Mouse (Mus musculus) embryonic fibroblast, embryonic 13.5 days (primary cell): Measurements from ENCODE around the gene Pdia5. TPM values are rescaled to one million over a fixed set of nuclear protein-coding genes. Genes with fewer than 3 reads are reported as not detected.

Source experiments
- H3K27ac ChIP-seq: 2 replicates; pipeline ENCODE4 v1.5.1; 2012; ENCODE audit warnings: low read length, control low read depth, inconsistent platforms; ENCODE audit not compliant: insufficient read depth
- H3K4me1 ChIP-seq: 2 replicates; pipeline ENCODE4 v1.6.1; 2011; ENCODE audit warnings: low read length; ENCODE audit not compliant: control insufficient read depth, insufficient read depth
- H3K4me3 ChIP-seq: 2 replicates; pipeline ENCODE4 v1.5.1; 2011; ENCODE audit warnings: mild to moderate bottlenecking, control low read depth, low read length; ENCODE audit not compliant: insufficient read depth
- CTCF ChIP-seq: IDR thresholded peaks from 2 replicates; pipeline ENCODE4 v1.5.1; 2011; ENCODE audit warnings: mild to moderate bottlenecking, control low read depth, low read length, moderate library complexity, borderline replicate concordance; ENCODE audit not compliant: insufficient read depth
- POLR2A ChIP-seq: IDR thresholded peaks from 2 replicates; pipeline ENCODE4 v1.6.1; 2011; ENCODE audit warnings: low read depth, mild to moderate bottlenecking, control low read depth, low read length, moderate library complexity
- polyA plus RNA-seq: library from polyadenylated mRNA; stranded (reverse); fragments of >200 nt; gene quantifications from 2 replicates; pipeline ENCODE4 v1.2.4, GENCODE M21; 2011; ENCODE audit warnings: low read depth; ENCODE audit not compliant: missing spikeins, insufficient read length

Pdia5 gene
- polyA plus RNA-seq, 1 experiment: 96.7 TPM

DNA sequence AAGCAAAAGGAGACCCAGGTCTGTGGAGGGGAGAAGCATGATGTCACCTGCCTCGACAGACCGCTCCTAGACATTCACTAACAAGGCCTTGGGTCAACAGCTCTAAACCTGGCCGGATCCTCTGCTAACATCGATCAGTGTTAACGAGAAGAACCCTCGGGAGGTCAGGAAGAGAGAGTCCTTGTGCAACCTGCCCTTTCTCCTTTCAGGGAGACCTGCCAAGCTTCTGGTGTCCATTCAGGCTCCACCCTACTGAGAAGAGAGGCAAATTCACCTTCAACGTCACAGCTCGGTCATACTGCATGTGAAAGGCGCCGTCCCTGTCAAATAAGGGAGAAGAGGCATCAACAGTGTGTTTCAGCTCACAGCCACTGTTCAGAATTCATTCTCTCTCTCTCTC lies 34.9 kb downstream of the Pdia5 start:
- TF ChIP-seq CTCF (no peak), POLR2A (no peak)
- H3K4me1 ChIP-seq: no peaks in the 10 kb centered on the region
- H3K27ac ChIP-seq: no peak overlapping the region

DNA sequence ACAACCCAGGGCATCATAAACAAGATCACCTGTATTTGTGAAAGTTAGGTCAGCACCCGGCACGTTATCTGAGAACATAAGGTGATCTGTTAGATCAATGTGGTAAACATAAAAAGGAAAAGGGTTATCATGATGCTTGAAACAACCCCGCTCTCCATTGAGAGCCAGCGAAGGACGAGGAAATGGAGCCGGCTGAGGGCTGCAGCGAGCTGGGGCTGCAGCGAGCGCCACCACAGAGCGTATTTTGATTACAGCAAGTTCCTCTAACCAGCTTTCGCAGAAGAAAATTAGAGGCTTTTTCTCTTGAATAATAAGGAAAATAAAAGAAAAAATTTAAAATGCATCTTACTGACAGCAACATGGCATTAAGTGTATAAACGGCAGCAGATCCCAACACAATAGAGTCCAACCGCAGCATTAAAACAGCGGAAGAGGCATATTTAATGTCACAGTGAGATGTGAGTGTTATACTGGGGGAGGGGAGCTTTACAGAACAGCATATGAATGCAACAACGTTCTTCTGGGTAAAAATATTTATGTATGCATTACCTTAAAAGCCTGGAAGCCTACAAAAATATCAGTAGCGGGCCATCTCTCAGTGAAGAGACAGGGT lies 40.5 kb downstream of the Pdia5 start:
- Histone ChIP-seq H3K4me1 (no peaks in the 10 kb centered on the region), H3K4me3 (no peak overlapping the region), H3K27ac (no peak overlapping the region)
- no peak for TF ChIP-seq POLR2A
- no peak for TF ChIP-seq CTCF

More for the DNA sequence above, 34.9 kb downstream of the Pdia5 start:
- H3K4me3 ChIP-seq: no peak overlapping the region

DNA sequence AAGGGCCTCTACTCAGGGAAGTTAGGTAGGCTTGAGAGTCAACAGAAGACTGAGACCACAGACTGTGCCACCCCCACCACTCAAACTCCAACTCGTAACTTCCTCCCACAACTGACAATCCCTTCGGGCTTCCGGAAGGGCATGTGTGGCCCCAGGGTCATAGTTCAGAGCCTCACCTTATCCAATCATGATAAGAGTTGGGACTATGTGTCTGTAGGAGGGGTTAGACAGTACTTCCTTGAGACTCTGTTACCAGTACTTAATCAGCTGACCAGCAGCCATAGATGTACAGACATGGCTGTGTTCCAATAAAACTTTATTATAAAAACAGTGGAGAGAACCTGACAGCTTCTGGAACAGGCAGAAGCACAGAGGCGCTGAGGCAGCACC lies 48.7 kb downstream of the Pdia5 start:
- TF ChIP-seq POLR2A (no peak), CTCF (no peak)
- no peak overlapping the region for H3K27ac ChIP-seq
- no peaks in the 10 kb centered on the region for H3K4me1 ChIP-seq

DNA sequence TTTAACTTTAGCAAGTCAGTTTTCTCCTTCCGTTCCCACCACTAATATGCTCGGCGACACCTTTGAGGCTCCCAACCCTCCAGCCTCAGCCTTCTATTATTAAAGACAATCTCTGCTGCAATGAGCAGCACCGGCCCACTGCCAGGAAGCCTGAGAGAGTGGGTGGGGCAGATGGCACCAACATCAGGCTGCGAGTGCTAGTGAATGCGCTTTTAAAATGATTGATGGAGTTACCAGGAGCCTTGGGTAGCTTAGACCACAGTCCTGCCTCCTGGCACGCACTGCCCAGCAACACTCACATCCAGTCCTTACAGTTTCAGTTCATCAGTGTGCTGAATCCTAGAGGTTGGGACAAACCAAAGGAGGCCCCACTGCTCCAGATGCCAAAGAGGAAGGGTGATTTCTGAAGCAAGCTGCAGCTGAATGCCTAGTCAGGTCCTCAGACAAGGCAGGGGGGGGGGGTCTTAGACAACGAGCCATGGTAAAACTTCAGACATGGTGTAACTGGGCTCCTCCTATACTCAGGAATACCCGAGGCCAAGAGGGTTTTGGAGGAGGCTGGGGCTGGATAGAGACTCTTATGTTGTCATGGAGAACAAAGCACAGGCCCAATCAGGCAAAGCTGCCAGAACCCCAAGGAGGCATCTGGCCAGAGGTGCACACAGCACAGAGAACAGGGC lies 49.2 kb downstream of the Pdia5 start:
- Histone ChIP-seq H3K27ac (no peak overlapping the region), H3K4me3 (no peak overlapping the region), H3K4me1 (no peaks in the 10 kb centered on the region)
- TF ChIP-seq POLR2A (no peak), CTCF (no peak)

More for the DNA sequence above, 48.7 kb downstream of the Pdia5 start:
- H3K4me3 ChIP-seq: no peak overlapping the region

DNA sequence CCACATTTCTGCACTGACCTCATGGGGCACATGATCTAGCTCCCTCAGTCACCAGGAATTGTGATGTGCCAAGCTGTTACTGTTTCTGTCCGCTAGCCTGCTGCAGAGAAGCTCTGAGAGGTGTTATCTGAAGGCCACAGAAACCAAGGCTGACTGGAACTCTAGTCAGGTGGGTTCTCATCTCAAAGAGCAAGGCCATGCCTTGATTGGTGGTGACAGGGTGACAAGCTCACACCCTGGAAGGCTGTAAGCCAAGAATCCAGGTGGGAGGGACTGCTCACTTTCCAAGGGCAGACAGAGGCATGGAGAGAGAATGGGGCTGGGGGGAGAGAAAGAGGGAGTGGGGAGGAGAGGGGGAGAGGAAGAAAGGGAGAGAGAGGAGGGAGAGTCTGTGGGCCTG lies 51.6 kb downstream of the Pdia5 start:
- no peak overlapping the region for H3K27ac ChIP-seq
- H3K4me1 ChIP-seq: no peaks in the 10 kb centered on the region
- no peak for TF ChIP-seq CTCF
- no peak for TF ChIP-seq POLR2A
- H3K4me3 ChIP-seq: no peak overlapping the region

DNA sequence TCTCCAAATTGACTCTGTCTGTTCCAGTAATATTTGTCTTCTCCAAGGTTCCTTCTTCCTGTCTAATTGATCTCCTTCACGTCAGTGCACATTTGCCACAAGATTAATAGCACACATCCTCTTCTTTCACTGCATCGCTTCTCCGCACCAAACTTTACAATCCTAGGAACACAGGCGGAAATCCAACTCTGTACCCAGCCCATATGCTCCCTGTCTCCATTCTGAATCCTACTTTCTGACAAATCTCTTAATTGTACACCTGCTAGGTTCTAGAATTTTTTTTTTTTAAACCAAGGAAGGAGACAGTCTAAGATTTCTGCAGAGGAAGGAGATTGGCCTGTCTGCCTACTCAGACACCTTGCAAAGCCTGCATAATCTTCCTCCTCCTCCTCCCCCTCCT lies 59.1 kb downstream of the Pdia5 start:
- 0 out of 2 replicates have a peak, but pooled peaks cover 3% of the 10 kb centered on the region for H3K4me1 ChIP-seq
- no peak overlapping the region for H3K4me3 ChIP-seq
- H3K27ac ChIP-seq: no peak overlapping the region
- no peak for TF ChIP-seq POLR2A
- no peak for TF ChIP-seq CTCF

DNA sequence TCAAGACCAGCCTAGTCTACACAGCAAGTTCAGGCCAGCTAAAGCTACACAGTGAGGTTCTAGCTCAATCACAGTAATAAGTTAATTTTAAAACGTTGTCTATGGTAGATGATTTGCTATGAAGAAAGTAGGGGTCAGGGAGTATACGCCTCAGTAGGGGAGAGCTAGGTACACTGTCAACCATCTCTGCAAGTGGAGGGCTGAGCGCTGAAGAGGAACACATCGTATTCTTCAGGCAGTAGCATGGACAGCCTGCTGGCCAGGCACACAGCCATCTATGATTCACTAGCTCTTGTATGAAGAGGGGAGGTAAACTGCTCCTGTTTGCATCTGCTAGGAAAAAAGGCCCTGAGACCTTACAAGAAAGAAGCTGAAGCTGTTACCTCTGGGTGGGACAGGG lies 65.7 kb downstream of the Pdia5 start:
- Histone ChIP-seq H3K27ac (no peak overlapping the region), H3K4me3 (no peak overlapping the region), H3K4me1 (no peaks in the 10 kb centered on the region)
- TF ChIP-seq CTCF (no peak), POLR2A (no peak)

DNA sequence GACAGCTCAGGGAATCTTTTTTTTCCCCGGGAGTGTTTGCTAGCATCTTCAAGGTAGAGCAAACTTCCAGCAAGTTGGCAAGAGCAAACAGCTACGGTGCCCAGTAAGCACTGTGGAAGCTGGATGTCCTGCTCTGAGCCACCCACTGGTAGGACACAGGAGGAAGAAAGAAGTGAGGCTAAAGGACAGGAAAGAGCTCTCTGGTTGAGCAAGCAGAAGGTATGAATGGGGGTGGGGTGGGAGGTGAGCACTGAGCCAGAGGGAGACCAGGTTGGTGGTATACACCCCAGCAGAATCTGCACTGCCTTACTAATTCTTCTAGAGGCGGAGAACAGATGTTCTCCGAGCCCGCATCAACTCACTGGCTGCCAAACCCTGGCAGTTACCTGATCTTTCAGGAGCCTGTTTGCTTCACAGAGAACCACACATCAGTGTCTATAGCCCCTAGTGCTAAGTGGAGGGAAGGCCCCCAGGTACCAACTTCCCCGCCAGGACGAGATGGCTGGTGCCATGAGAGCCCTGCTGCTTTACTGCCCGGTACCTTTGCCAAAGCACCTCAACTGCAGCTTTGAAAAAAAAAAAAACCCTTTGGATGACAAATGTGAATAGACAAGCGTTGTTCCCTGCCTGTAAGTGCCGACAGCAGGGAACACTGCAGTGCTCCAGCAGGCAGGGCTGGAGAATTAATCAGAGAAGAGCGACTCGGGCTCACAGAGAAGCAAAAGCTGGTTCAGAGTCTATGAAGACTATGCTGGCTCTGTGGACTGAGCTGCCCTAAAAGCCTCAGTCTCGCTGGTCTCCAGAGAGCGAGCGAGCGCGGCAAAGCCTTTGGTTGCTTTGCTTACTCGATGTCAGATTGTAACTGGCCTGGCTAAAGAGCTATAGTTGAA lies 67.2 kb downstream of the Pdia5 start:
- Histone ChIP-seq H3K4me1 (no peaks in the 10 kb centered on the region), H3K27ac (no peak overlapping the region), H3K4me3 (no peak overlapping the region)
- TF ChIP-seq POLR2A (no peak), CTCF (no peak)

DNA sequence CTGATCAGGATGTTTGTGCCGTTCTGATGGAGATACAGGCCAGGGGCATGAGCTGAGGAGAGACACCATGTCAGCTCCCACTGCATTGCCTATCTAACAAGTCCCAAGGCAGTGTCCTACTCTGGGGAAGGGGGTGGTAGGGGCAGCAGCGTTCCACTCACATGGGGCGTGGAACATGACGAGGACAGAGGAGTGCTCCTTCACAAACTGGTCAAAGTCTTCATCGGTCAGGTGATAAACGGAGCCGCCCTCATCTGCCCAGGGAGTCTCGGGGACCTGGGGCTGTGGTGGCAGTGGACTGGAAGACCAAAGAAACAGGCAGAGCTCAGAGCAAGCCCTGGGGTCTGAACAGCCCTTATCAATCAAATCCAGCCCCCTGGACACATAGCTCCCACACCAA lies 68.0 kb downstream of the Pdia5 start:
- H3K4me3 ChIP-seq: no peak overlapping the region
- TF ChIP-seq CTCF: no peak
- TF ChIP-seq POLR2A: no peak
- H3K27ac ChIP-seq: no peak overlapping the region
- no peaks in the 10 kb centered on the region for H3K4me1 ChIP-seq
